Comparison of ENCODE assay signal across 8 mouse cellular contexts in the genomic region with DNA sequence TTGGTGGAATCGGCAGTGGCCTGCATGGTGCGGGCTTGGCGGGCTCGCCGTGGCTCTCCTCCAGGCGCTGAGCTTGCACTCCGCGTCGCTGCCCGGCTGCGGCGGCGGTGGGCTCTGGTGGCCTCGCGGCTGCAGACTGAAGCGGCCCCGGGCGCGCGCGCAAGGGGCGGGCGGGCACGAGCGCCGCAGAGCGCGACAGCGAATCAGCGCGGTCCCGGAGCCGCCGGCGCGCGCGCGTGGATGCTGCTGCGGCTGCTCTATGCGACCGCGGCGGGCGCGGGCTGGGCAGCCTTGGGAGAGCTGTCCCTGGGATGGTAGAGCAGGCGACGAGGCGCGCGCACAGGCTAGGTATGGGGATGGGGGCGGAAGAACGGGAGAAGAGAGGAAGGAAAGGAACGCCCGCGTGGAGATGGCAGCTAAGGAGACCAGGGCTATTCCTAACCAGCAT. TPM values are rescaled to one million over a fixed set of nuclear protein-coding genes. Genes with fewer than 3 reads are reported as not detected.
A peak's percentile ranks its signal among the peaks of the same experiment; 100 is the strongest.
DNase-seq lines count a peak whose midpoint lies in the region; ATAC-seq and TF ChIP-seq lines count a peak whose summit lies in the region.

No protein-coding gene starts in this region.

- H3K36me3 ChIP-seq in ES-E14 (ENCODE audit: control insufficient read depth, insufficient read depth, low read length, poor library complexity, severe bottlenecking) = no peaks in the 10 kb centered on the region
- no peaks in the 10 kb centered on the region for H3K36me3 ChIP-seq in forebrain, embryonic 12.5 days (replicated peaks)
- H3K36me3 ChIP-seq in heart, embryonic 15.5 days = no peaks in the 10 kb centered on the region
- H3K36me3 ChIP-seq in lung, embryonic 16.5 days (ENCODE audit: control insufficient read depth, insufficient read depth, low read length) = no peaks in the 10 kb centered on the region

- no peak overlapping the region for H3K27ac ChIP-seq in ES-E14 (ENCODE audit: insufficient read depth, low read depth, low read length, poor library complexity, severe bottlenecking)
- peak overlapping the region; percentile 93 for H3K27ac ChIP-seq in forebrain, embryonic 12.5 days
- H3K27ac ChIP-seq in heart, embryonic 15.5 days = no peak overlapping the region
- H3K27ac ChIP-seq in lung, embryonic 16.5 days (ENCODE audit: low read length) = no peak overlapping the region

- in situ Hi-C loops in ES-E14 (cut with MboI; ENCODE audit: low sequenced_read_pairs in 2 of 2, unreplicated experiment in 2 of 2) = no loop called here

- peaks cover 16% of the 10 kb centered on the region for H3K27me3 ChIP-seq in forebrain, embryonic 12.5 days
- peaks cover 39% of the 10 kb centered on the region for H3K27me3 ChIP-seq in heart, embryonic 15.5 days
- H3K27me3 ChIP-seq in lung, embryonic 16.5 days (ENCODE audit: control insufficient read depth, insufficient read depth, low read depth, low read length) = peaks cover 9% of the 10 kb centered on the region

- H3K9ac ChIP-seq in ES-E14 (ENCODE audit: insufficient read depth, low read depth, low read length, poor library complexity, severe bottlenecking) = peak overlapping the region; percentile 21
- peak overlapping the region; percentile 83 for H3K9ac ChIP-seq in forebrain, embryonic 12.5 days
- H3K9ac ChIP-seq in heart, embryonic 15.5 days = peak overlapping the region; percentile 54
- H3K9ac ChIP-seq in lung, embryonic 16.5 days (ENCODE audit: low read length) = peak overlapping the region; percentile 55

- no peaks in the 10 kb centered on the region for H3K9me3 ChIP-seq in ES-E14 (ENCODE audit: control insufficient read depth, insufficient read depth, low read depth, low read length)
- no peaks in the 10 kb centered on the region for H3K9me3 ChIP-seq in forebrain, embryonic 12.5 days
- H3K9me3 ChIP-seq in heart, embryonic 15.5 days (replicated peaks) = no peaks in the 10 kb centered on the region
- H3K9me3 ChIP-seq in lung, embryonic 16.5 days (ENCODE audit: control insufficient read depth, low read length) = no peaks in the 10 kb centered on the region

- no peak for DNase-seq in ES-E14 (ENCODE audit: low read depth, low spot score)
- DNase-seq in c-Kit-positive CD71-negative TER-119-negative erythroid progenitor cells, embryonic 14.5 days (ENCODE audit: low read depth) = peak; percentile 13
- peak; percentile 76 to 88 for DNase-seq in layer of hippocampus, postnatal 10 days (ENCODE audit: low spot score in 2 of 2)
- DNase-seq in retina, postnatal 7 days (ENCODE audit: low read depth, low spot score) = peak; percentile 72

- peaks cover 0 to 2% of the 10 kb centered on the region in 2 experiments; a peak in 1 of 4 replicates for H3K4me1 ChIP-seq in ES-E14 (ENCODE audit: control insufficient read depth in 2 of 2, insufficient read depth in 2 of 2, low read length in 2 of 2, poor library complexity in 1 of 2)
- H3K4me1 ChIP-seq in forebrain, embryonic 12.5 days = peaks cover 39% of the 10 kb centered on the region
- peaks cover 9% of the 10 kb centered on the region; the same call in 1 of the 2 replicates for H3K4me1 ChIP-seq in heart, embryonic 15.5 days (replicated peaks)
- H3K4me1 ChIP-seq in lung, embryonic 16.5 days (replicated peaks; ENCODE audit: control insufficient read depth, insufficient read depth, low read length) = no peaks in the 10 kb centered on the region

- WGBS in forebrain, embryonic 12.5 days = under 1% methylated on average over 55 of the region's 56 CpGs
- under 1% methylated on average over 56 of the region's 56 CpGs for WGBS in heart, embryonic 15.5 days
- WGBS in lung, embryonic 16.5 days = under 1% methylated on average over 53 of the region's 56 CpGs

- ATAC-seq in forebrain, embryonic 12.5 days (ENCODE audit: low FRiP score) = peak; percentile 97
- ATAC-seq in heart, embryonic 15.5 days (replicated peaks; ENCODE audit: insufficient number of reproducible peaks, insufficient read depth, low FRiP score, low read depth) = peak; percentile 84
- ATAC-seq in lung, embryonic 16.5 days (ENCODE audit: low read depth) = peak; percentile 95
- ATAC-seq in erythroblast, adult 5-6 weeks (replicated peaks; ENCODE audit: low FRiP score, poor library complexity, severe bottlenecking) = no peak

- H3K4me3 ChIP-seq in ES-E14 (ENCODE audit: insufficient read depth in 1 of 2, low read depth in 1 of 2, low read length in 2 of 2, poor library complexity in 1 of 2, severe bottlenecking in 1 of 2) = peak overlapping the region; percentile 59 to 82
- H3K4me3 ChIP-seq in forebrain, embryonic 12.5 days (replicated peaks) = peak overlapping the region; percentile 67
- H3K4me3 ChIP-seq in heart, embryonic 15.5 days = peak overlapping the region; percentile 59
- peak overlapping the region; percentile 50 for H3K4me3 ChIP-seq in lung, embryonic 16.5 days (ENCODE audit: low read length)

- peak overlapping the region; percentile 60 for H3K4me2 ChIP-seq in forebrain, embryonic 12.5 days
- peak overlapping the region; percentile 91 for H3K4me2 ChIP-seq in heart, embryonic 15.5 days
- H3K4me2 ChIP-seq in lung, embryonic 16.5 days (ENCODE audit: low read depth, low read length) = peak overlapping the region; percentile 86

TF ChIP-seq in ES-E14, 5 proteins besides CTCF, POLR2A, EP300 and RAD21:
- TF ChIP-seq ZC3H11A (IDR thresholded peaks at IDR 0.05; ENCODE audit: borderline replicate concordance, low read depth, low read length) = no peak
- TF ChIP-seq HCFC1 (IDR thresholded peaks at IDR 0.05; ENCODE audit: borderline replicate concordance, insufficient read depth, low read length) = no peak
- TF ChIP-seq MAFK (IDR thresholded peaks at IDR 0.05; ENCODE audit: insufficient read depth, low read depth, low read length) = no peak

RNA-seq across cellular contexts. Expression of a gene that starts 51.8 kb away (rescaled TPM):
- total RNA-seq in ES-E14 (2012; rRNA removed) = 0.09 and 0.16 TPM in 2 replicates
- polyA plus RNA-seq in forebrain, embryonic 12.5 days (2016; fragmentation: Nextera tagmentation; extraction: Ambion mirVana) = 0.09 TPM in 1 of 2 replicates, not detected in the other
- polyA plus RNA-seq in heart, embryonic 15.5 days (2015; fragmentation: Nextera tagmentation; extraction: Ambion mirVana) = not detected in 2 replicates
- not detected for total RNA-seq in layer of hippocampus, postnatal 10 days (2021)
- polyA plus RNA-seq in lung, embryonic 16.5 days (2015; fragmentation: Nextera tagmentation; extraction: Ambion mirVana) = not detected in 2 replicates
- total RNA-seq in erythroblast, adult 5-6 weeks (2015; ENCODE audit: low replicate concordance) = not detected in 2 replicates
- not detected in 2 replicates for total RNA-seq in erythroblast, adult 5-6 weeks (2017; ENCODE audit: low replicate concordance)

Comparison
In these comparisons a context has a peak if more than half of its experiments do, and no peak if none do; other contexts are left out.
1. H3K9ac ChIP-seq: peak in every context shown above with its lines; median percentile 83 in forebrain, embryonic 12.5 days; 55 in lung, embryonic 16.5 days; 54 in heart, embryonic 15.5 days; 21 in ES-E14.